Mouse (Mus musculus): Measurements from ENCODE around the gene Mfsd4b5.
A peak's percentile ranks its signal among the peaks of the same experiment; 100 is the strongest.
"Not testable (repeated sequence)": the region's sequence is repeated elsewhere in the genome, so short reads cannot be mapped to it uniquely, and the experiment has no call there.

Gene Mfsd4b5

DNA sequence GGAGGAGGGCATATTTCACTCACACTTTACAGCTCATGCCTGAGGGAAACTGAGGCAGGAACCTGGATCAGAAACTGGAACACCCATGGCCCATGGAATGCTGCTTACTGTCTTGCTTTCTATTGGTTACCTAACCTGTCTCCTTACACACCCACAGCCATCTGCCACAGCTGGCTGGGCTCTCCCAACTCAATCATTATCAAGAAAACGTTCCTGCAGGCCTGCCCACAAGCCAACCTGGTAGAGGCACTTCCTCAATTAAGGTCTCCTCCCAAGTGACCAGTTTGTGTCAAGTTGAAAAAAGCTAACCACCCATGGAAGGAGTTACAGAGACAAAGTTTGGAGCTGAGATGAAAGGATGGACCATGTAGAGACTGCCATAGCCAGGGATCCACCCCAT is 24.5 kb downstream of the Mfsd4b5 start:
- no peak for DNase-seq

- no peak for DNase-seq
Observed at GRCm38 (mm10) chr10:39960441-39960822, 26.0 kb downstream of the Mfsd4b5 start.

DNA sequence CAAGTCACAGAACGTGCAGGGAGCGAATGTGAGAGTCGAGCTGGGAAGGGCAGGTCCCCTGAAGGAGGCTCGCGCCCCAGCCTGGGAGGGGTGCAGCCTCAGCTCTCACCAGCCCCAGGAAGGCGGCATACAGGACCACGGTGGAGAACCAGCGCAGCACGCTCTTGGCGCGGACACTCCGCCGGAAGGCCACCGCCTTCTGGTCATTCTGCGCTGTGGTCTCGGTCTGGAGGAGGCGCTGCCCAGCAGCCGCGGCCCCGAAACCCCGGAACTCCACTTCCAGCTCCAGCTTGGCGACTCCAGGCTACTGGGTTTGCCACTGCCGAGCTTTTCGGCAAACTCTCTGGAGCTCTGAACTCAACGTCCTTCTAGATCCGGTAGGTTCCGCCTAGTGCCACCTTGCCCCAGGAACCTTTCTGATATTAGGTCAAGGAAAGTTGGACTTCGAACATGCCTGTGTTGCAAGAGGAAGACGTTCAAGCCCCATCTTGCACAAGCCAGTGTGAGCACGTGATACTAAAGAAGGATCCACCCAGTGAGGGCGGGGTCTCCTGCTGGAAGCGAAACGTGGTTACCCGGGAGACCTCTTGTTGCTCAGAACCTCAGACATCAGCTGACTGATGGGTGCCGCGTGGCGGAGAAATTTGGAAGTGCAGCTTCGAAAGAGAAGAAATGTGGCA is 26.5 kb downstream of the Mfsd4b5 start, which contains the start of gene Mfsd4b3:
Mfsd4b3 (minus strand) TSS at position 393 of the 680 bp plus-strand sequence.
- peak; percentile 79 to 87 for DNase-seq

- no peak for DNase-seq
Observed at GRCm38 (mm10) chr10:39958266-39958665, 28.2 kb downstream of the Mfsd4b5 start.

DNA sequence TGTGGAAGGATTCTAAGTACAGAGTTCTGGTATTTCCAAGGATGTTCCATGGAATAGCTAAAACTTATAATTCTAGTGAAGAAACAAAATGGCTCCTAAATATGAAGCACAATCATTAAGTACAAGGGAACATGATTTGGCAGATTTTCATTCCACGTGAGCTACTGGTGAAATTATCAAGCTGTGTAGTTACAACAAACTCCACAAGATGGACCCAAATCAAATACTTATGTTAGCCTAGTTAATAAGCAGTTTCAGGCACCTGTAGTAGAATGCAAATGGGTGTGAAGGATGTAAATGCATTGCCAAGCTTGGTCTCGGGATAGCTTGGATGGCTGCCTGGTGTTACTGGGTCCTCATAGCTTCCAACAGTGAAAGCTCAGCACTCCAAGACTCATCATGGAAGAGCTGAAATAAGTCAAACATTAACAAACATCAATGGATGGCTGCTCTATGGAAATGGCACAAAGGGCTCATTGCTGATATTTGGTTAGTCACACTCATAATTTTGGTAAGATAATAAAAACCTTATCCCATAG is 30.0 kb downstream of the Mfsd4b5 start:
- DNase-seq, result no peak

DNA sequence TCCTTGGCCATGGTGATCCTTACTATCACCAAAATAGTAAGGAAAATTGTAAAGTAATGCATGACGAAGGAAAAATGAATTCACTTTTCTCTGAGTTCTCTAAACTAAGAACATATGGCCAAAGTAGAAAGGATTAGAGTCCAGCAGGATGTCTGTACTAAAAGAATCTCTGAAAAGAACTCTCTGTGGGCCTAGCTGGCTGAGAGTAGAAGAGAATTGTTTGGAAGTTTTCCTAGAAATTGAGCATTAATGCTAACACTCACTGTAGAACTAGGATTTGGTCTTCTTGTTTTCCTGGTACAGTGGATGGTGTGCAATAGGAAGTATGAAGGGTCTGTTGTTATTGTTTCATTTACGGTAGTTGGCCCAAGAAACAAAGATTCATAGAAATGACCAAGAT is 31.3 kb downstream of the Mfsd4b5 start:
- DNase-seq, result no peak

GRCm38 (mm10) chr10:39949377-39949954 is 37.0 kb downstream of the Mfsd4b5 start:
- DNase-seq, result no peak

DNA sequence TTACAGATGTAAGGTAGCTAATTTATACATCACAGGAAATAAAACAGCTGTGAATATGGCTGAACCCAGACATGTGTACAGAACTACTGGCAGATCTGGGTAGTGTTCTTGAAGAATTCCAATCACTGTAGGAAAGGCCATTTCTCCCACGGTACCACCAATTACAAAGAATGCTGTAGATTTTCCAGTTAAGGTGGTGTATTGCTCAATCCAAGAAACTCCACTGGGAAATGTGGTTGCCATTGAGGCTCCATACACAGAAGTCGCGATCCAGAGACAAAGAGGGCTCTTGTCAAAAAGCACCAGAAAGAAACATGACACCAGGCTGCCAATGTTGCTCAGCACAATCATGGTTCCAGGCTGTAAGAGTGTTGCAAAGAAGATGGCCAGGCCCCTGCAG is 39.3 kb downstream of the Mfsd4b5 start:
- not testable (repeated sequence) for DNase-seq

- no peak for DNase-seq
Observed at GRCm38 (mm10) chr10:39936553-39936952, 49.9 kb downstream of the Mfsd4b5 start.

DNA sequence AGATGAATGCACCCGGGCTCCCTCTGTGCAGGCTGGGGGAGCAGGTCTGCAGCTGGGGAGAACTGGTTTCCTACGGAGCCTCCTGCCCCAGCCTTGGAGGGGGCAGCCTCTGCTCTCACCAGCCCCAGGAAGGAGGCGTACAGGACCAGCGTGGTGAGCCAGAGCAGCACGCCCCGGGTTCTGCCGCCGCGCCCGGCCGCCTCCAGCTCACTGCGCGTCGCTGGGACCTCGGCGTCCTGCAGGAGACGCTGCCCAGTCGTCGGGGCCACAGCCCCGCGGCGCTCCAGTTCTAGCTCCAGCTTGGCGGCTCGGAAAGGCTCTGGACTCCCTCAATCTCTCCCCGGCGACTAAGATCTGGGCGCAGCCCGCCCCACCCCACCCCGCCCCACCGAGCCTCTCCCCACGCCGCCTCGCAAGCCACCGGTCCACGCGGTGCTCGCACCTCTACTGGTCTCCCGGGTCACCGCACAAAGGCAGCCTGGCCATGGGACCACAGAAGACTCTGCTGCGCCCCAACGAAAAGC is 59.8 kb downstream of the Mfsd4b5 start, which contains the start of gene Mfsd4b2:
Mfsd4b2 (minus strand) TSS at position 308 of the 524 bp plus-strand sequence.
- no peak for DNase-seq

- DNase-seq, result not testable (repeated sequence)
Observed at GRCm38 (mm10) chr10:39924556-39924955, 61.9 kb downstream of the Mfsd4b5 start.

GRCm38 (mm10) chr10:39912616-39913015 is 73.8 kb downstream of the Mfsd4b5 start:
- DNase-seq, result no peak

- no peak for DNase-seq
Observed at GRCm38 (mm10) chr10:39908768-39909441, 77.5 kb downstream of the Mfsd4b5 start.
